Mouse (Mus musculus) heart, embryonic 16.5 days (tissue): ENCODE data around the gene Serpinb13. TPM values are rescaled to one million over a fixed set of nuclear protein-coding genes. Genes with fewer than 3 reads are reported as not detected.

Experiments
- ATAC-seq: fragments of 200-750 bp; cut with Nextera tagmentation; replicated peaks from 2 replicates; pipeline ENCODE4 v1.8.0; 2017; ENCODE audit warnings: moderate number of reproducible peaks; ENCODE audit not compliant: insufficient read depth, low FRiP score; ENCODE audit errors: extremely low read depth
- H3K27ac ChIP-seq: fragments of 300-500 bp; sonication (generic); 2 replicates; pipeline ENCODE4 v1.5.1; 2014; ENCODE audit warnings: mild to moderate bottlenecking, low read length, control low read depth, moderate library complexity
- H3K27me3 ChIP-seq: fragments of 300-500 bp; sonication (generic); 2 replicates; pipeline ENCODE4 v1.6.1; 2014; ENCODE audit warnings: low read length, mixed read lengths; ENCODE audit not compliant: control insufficient read depth, insufficient read depth
- H3K36me3 ChIP-seq: fragments of 300-500 bp; sonication (generic); 2 replicates; pipeline ENCODE4 v1.6.1; 2014; ENCODE audit not compliant: control insufficient read depth, insufficient read depth
- H3K4me1 ChIP-seq: fragments of 300-500 bp; sonication (generic); 2 replicates; pipeline ENCODE4 v1.6.1; 2014; ENCODE audit warnings: low read length, mixed read lengths; ENCODE audit not compliant: control insufficient read depth, insufficient read depth
- H3K4me2 ChIP-seq: fragments of 300-500 bp; sonication (generic); 2 replicates; pipeline ENCODE4 v1.6.1; 2014; ENCODE audit warnings: low read depth, mild to moderate bottlenecking, control low read depth, low read length
- H3K4me3 ChIP-seq: fragments of 300-500 bp; sonication (generic); 2 replicates; pipeline ENCODE4 v1.5.1; 2014; ENCODE audit warnings: mild to moderate bottlenecking, control low read depth, low read length
- H3K9ac ChIP-seq: fragments of 300-500 bp; sonication (generic); 2 replicates; pipeline ENCODE4 v1.6.1; 2014; ENCODE audit warnings: low read length, control low read depth
- H3K9me3 ChIP-seq: fragments of 300-500 bp; sonication (generic); replicated peaks from 2 replicates; pipeline ENCODE4 v1.6.1; 2016; ENCODE audit warnings: low read length; ENCODE audit not compliant: control insufficient read depth
- WGBS: fragments of 180-500 bp; shearing (Covaris S2); extraction: QIAGEN DNeasy Blood & Tissue Kit; methylation state at CpG from one replicate; pipeline ENCODE4 v1.1.7; 2014; 5-methylcytosine and 5-hydroxymethylcytosine counted together
- polyA plus RNA-seq: library from polyadenylated mRNA; unstranded; fragments of >200 nt; fragmentation: Nextera tagmentation; extraction: Ambion mirVana; gene quantifications from 2 replicates; pipeline ENCODE4 v1.2.1, GENCODE M21; 2015

Gene Serpinb13
- not detected in 2 replicates for polyA plus RNA-seq

DNA sequence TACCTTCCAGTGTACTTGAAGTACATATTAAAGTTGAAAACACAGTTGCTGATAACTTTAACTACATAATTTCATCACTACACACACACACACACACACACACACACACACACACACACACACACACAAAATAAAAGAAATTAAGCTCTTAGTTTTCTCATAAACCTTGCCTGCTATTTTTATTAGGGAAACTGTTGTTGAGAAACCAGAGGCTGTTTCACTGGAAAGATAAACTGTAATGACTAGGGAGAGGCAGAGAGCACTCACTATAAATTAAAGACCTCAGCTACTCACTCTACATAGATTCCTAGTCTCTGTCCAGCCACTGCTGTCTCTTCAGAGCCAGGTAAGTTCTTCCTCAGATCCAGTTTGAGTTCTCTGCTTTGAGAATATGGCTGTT lies at the start of gene Serpinb13:
TSS of gene Serpinb13 (plus strand) at position 301 of the 400 bp plus-strand sequence.
- Histone ChIP-seq H3K4me2 (no peak within 1 kb of the TSS), H3K4me1 (no peaks in the 10 kb centered on the region), H3K27me3 (no peaks in the 10 kb centered on the region), H3K4me3 (no peak within 1 kb of the TSS), H3K9me3 (no peaks in the 10 kb centered on the region), H3K27ac (no peak within 1 kb of the TSS), H3K9ac (no peak within 1 kb of the TSS), H3K36me3 (no peaks in the 10 kb centered on the region)
- ATAC-seq: no peak

DNA sequence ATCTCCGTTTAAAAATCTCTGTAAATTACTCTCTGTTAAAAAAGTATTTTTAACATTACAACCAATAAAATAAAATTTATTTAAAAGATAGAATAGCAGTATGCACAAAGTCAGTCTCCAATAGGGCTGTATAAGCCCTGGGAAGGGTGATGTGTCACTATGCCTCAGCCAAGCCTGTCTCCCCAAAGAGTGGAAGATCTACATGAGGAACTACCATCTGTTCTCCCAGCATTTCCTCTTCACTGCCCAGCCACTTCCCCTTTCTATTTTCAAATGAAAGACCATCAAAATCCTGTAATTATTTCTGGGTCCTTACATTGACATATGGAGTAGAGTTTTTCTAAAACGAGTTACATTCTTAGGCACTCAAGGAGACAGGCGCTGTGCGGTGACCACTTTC lies 48.8 kb upstream of the Serpinb13 start:
- ATAC-seq: no peak
- Histone ChIP-seq H3K4me1 (no peaks in the 10 kb centered on the region), H3K36me3 (no peaks in the 10 kb centered on the region), H3K27ac (no peak overlapping the region), H3K9me3 (no peaks in the 10 kb centered on the region), H3K4me3 (no peak overlapping the region), H3K27me3 (no peaks in the 10 kb centered on the region), H3K9ac (no peak overlapping the region), H3K4me2 (no peak overlapping the region)
- WGBS: 65% methylated on average over 4 of the region's 4 CpGs

DNA sequence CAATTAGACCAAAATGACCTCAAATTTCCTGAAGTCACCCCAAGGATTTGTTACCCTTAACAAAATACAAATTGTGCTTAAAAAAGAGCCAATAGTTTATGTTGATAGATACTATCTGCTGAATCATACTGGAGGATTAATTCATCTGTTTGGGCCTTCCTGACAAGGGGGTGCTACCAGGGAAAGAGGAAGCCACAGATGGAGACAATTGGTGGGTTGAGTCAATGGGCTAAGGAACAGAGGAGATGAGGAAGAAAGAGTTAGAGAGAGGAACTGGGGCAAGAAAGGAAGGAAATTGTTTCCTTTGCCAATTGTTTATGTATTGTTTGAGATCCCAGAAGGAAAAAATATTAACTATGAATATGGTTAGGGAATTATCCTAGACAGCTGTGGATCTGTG lies 47.1 kb upstream of the Serpinb13 start:
- no peak for ATAC-seq
- Histone ChIP-seq H3K4me1 (no peaks in the 10 kb centered on the region), H3K9ac (no peak overlapping the region), H3K36me3 (no peaks in the 10 kb centered on the region), H3K27me3 (no peaks in the 10 kb centered on the region), H3K4me2 (no peak overlapping the region), H3K27ac (no peak overlapping the region), H3K9me3 (no peaks in the 10 kb centered on the region), H3K4me3 (no peak overlapping the region)

DNA sequence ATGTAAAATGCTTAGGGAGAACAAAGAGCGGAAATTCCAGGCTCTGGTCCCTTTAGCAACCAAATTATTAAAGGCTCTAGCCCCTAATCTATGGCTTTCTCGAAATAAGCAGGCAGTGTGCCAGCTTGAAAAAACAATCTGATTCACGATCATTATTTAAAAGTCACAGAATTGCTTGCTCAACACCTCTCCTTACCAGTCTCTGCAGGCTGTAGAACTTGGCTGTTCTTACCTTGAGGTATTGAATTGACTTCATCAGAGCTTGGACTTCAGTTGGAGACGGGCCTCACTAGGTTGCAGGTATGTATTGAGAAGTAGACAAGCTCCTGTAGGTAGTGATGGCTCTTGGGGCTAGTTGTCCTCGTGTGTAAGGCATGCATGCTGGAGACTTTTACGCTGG lies 46.5 kb upstream of the Serpinb13 start, which contains the start of gene Serpinb12:
TSS of gene Serpinb12 (plus strand) at position 185 of the 400 bp plus-strand sequence.
- no peak within 1 kb of the TSS for H3K9ac ChIP-seq
- no peaks in the 10 kb centered on the region for H3K9me3 ChIP-seq
- no peak within 1 kb of the TSS for H3K27ac ChIP-seq
- H3K4me3 ChIP-seq: no peak within 1 kb of the TSS
- no peaks in the 10 kb centered on the region for H3K4me1 ChIP-seq
- 64% methylated on average over 6 of the region's 6 CpGs for WGBS
- H3K27me3 ChIP-seq: no peaks in the 10 kb centered on the region
- H3K4me2 ChIP-seq: no peak within 1 kb of the TSS
- no peaks in the 10 kb centered on the region for H3K36me3 ChIP-seq
- no peak for ATAC-seq

DNA sequence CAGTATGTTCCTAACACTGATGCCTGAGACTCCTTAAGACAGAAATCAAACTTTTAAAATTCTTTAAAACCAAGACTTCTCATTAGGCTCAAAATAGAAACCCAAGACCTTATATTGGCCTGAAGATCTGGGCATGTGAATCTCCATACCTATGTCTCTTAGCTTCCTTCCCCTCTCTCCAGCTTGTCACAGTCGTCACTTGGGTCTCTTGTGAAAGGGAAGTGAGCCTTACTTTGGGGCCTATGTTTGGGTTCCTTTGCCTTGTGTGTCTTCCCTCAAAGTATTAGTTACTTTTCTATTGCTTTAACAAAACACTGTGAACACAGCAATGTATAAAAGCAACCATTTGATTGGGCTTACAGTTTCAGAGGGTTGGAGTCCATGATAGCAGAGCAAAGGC lies 33.6 kb upstream of the Serpinb13 start:
- ATAC-seq: no peak
- H3K4me3 ChIP-seq: no peak overlapping the region
- WGBS: 63% methylated on average over 1 of the region's 1 CpGs
- H3K4me2 ChIP-seq: no peak overlapping the region
- H3K9ac ChIP-seq: no peak overlapping the region
- H3K9me3 ChIP-seq: no peaks in the 10 kb centered on the region
- no peaks in the 10 kb centered on the region for H3K27me3 ChIP-seq
- no peak overlapping the region for H3K27ac ChIP-seq
- H3K36me3 ChIP-seq: no peaks in the 10 kb centered on the region
- no peaks in the 10 kb centered on the region for H3K4me1 ChIP-seq

DNA sequence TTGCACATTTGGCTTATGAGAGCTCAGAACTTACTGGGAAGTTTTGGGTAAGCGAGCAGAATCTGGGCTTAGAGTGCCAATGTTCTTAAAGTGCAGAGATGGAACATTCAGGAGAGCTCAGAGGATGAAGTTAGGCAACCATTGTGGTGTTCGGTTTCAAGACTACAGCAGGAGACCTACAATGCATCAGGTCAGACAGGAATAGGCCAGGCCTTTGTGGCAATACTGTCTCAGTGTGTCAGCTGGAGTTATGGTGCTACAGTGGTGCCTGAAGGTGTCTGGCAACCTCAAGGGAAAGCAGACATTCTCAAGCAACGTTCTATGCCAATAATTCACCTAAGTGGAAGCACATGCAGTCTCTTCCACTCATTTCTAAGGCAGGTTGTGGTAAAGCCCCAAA lies 20.8 kb upstream of the Serpinb13 start:
- no peaks in the 10 kb centered on the region for H3K4me1 ChIP-seq
- no peaks in the 10 kb centered on the region for H3K27me3 ChIP-seq
- H3K9ac ChIP-seq: no peak overlapping the region
- no peak overlapping the region for H3K4me2 ChIP-seq
- no peaks in the 10 kb centered on the region for H3K36me3 ChIP-seq
- no peak overlapping the region for H3K4me3 ChIP-seq
- 69% methylated on average over 3 of the region's 3 CpGs for WGBS
- H3K27ac ChIP-seq: no peak overlapping the region
- ATAC-seq: no peak
- H3K9me3 ChIP-seq: no peaks in the 10 kb centered on the region

DNA sequence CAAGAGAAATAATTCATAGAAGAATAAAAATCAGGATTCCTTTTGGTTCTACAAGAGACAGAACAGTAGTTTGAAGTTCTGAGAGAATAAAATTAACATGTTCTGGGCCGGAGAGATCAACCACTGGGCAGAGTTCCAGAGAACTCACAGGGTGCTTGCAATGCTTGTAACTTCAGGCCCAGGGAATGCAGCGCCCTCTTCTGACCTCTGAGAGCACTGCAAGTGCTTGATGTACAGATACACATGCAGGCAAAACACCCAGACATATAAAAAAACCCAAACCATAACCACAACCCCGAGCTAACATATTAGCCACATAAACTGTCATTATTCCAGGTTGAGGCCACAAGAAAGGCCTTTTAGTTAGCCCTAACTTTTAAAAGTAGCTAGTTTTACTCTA lies 19.8 kb upstream of the Serpinb13 start:
- Histone ChIP-seq H3K27me3 (no peaks in the 10 kb centered on the region), H3K4me1 (no peaks in the 10 kb centered on the region), H3K4me3 (no peak overlapping the region), H3K36me3 (no peaks in the 10 kb centered on the region), H3K9ac (no peak overlapping the region), H3K4me2 (no peak overlapping the region), H3K9me3 (no peaks in the 10 kb centered on the region), H3K27ac (no peak overlapping the region)
- ATAC-seq: no peak
- WGBS: 31% methylated on average over 3 of the region's 3 CpGs

DNA sequence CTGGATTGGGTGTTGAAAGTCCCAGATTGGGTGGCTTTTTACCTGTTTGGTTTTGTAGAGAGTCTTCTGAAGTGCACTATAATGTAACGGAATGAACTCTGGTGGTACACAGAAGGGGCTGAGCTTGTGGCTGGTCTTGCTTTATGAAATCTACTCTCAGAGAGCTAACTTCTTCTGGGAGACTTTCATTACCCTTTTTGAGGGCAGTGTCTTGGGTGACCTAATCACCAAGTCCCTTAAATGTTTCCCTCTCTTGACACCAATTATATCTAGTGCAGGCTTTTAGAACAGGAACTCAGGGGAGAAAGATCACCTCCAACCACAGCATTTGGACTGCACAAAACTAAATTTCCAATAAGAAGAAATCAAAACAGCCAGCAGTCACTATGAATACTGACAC lies 2.3 kb downstream of the Serpinb13 start:
- WGBS: 94% methylated on average over 1 of the region's 1 CpGs
- ATAC-seq: no peak
- no peak overlapping the region for H3K4me2 ChIP-seq

DNA sequence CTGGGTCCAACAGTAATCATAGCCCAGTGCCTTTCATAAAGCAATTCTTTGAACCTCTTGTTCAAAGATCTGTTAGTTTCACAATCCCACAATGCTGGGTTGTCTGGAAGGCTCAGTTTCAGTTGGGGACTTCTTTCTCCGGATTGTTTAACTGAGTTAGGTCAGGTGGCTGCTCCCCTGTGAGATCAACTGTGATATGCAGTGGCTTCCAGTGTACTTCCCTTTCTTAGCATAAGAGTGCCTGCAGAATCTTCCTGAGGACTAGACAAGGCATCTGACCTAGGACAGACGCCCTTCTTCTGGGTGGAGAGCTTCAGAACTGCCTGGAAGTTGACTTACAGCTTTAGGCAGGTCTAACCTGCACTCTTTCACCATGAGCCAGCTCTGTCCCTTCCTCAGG lies 3.1 kb downstream of the Serpinb13 start:
- H3K36me3 ChIP-seq: no peaks in the 10 kb centered on the region
- no peak for ATAC-seq
- H3K27me3 ChIP-seq: no peaks in the 10 kb centered on the region
- no peak overlapping the region for H3K4me3 ChIP-seq
- no peak overlapping the region for H3K9ac ChIP-seq
- H3K4me1 ChIP-seq: no peaks in the 10 kb centered on the region
- H3K4me2 ChIP-seq: no peak overlapping the region
- WGBS: 51% methylated on average over 2 of the region's 2 CpGs
- no peak overlapping the region for H3K27ac ChIP-seq
- no peaks in the 10 kb centered on the region for H3K9me3 ChIP-seq

More for the DNA sequence above, 2.3 kb downstream of the Serpinb13 start:
- no peaks in the 10 kb centered on the region for H3K27me3 ChIP-seq
- no peaks in the 10 kb centered on the region for H3K4me1 ChIP-seq
- no peak overlapping the region for H3K4me3 ChIP-seq
- no peak overlapping the region for H3K27ac ChIP-seq
- H3K9me3 ChIP-seq: no peaks in the 10 kb centered on the region
- no peaks in the 10 kb centered on the region for H3K36me3 ChIP-seq
- H3K9ac ChIP-seq: no peak overlapping the region

DNA sequence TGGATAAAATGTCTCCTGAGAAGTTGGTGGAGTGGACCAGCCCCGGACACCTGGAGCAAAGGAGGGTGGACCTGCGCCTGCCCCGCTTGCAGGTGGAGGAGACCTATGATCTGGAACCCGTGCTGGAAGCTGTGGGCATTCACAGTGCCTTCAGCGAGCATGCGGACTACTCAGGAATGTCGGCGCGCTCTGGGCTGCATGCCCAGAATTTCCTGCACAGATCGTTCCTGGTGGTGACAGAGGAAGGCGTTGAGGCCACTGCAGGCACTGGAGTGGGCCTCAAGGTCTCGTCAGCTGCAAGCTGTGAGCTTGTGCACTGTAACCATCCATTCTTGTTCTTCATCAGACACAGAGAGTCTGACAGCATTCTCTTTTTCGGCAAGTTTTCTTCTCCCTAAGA lies 19.6 kb downstream of the Serpinb13 start:
- H3K27ac ChIP-seq: peak overlapping the region; percentile 81
- no peaks in the 10 kb centered on the region for H3K27me3 ChIP-seq
- H3K4me1 ChIP-seq: peaks cover 7% of the 10 kb centered on the region
- WGBS: 24% methylated on average over 13 of the region's 13 CpGs
- H3K4me2 ChIP-seq: peak overlapping the region; percentile 45
- H3K9ac ChIP-seq: no peak overlapping the region
- H3K4me3 ChIP-seq: no peak overlapping the region
- H3K9me3 ChIP-seq: no peaks in the 10 kb centered on the region
- ATAC-seq: peak; percentile 99
- H3K36me3 ChIP-seq: no peaks in the 10 kb centered on the region
